Mouse (Mus musculus) liver, embryonic 14 days (tissue): Measurements from ENCODE around the gene N4bp2. TPM values are rescaled to one million over a fixed set of nuclear protein-coding genes. Genes with fewer than 3 reads are reported as not detected.

ENCODE experiments used
- polyA plus RNA-seq: library from polyadenylated mRNA; depleted of rRNA; stranded (reverse); fragments of >200 nt; gene quantifications from 2 replicates; pipeline ENCODE4 v1.2.3, GENCODE M21; 2012; rRNA removed

The N4bp2 gene
- 7.1 and 8.4 TPM in 2 replicates for polyA plus RNA-seq

DNA sequence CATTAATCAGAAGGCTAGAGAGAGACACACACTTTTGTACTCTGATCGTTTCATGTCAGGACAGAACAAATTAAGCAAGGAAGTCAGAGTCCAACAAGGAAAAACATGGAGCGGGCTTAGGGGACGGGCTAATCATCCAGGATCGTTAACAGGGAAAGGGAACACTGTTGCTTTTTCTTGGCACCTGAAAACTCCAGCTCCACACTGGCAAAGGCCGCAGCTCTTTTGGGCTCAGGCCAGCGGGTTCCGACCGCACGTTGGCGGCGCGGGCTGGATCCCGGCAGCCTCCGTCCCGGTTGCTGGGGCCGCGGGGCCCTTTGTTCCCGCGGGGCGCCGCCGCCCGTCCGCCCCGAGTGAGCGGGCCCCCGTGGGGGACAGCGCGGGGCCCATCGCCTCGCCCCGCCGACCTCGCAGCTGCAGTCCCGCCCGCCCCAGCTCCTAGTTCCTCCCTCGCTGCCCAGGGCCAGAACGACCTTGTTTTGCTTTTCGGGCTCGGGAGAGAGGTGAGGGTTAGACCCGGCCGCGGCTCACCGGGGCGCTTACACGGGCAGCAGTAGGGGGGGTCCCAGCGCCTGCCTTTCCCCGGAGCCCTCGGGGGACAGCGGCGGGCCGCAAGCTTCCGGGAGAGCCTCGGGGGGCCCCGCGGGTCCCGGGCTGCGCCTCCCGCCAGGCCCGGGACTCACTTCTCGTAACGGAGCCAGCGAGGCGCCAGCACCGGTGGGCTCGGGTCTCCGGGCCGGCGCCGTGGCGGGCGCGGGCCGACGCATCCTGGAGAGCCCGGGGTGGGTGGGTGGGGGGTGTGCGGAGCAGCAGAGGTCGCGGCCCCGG lies at the start of gene N4bp2:
N4bp2 (plus strand) TSS at position 434 of the 828 bp plus-strand sequence.

GRCm38 (mm10) chr5:65861154-65861944 lies 98.0 kb downstream of the N4bp2 start, which contains the start of gene Rhoh:
Gene Rhoh (plus strand): TSS chr5:65861213.

Other genes starting within 250 kb of the N4bp2 start
- 13.1 and 16.0 TPM in 2 replicates for gene Smim14, start 226.3 kb upstream of the N4bp2 start, polyA plus RNA-seq
- 64.8 and 70.9 TPM in 2 replicates for gene Ube2k, start 226.3 kb upstream of the N4bp2 start, polyA plus RNA-seq
- gene Pds5a, start 65.2 kb upstream of the N4bp2 start, polyA plus RNA-seq, result 30.0 and 38.1 TPM in 2 replicates
- 0.69 and 0.85 TPM in 2 replicates for gene Rhoh, start 97.7 kb downstream of the N4bp2 start, polyA plus RNA-seq
- not detected in 2 replicates for gene Chrna9, start 171.4 kb downstream of the N4bp2 start, polyA plus RNA-seq
- gene 9130230L23Rik, start 240.8 kb downstream of the N4bp2 start, polyA plus RNA-seq, result 0.01 TPM in 1 of 2 replicates, not detected in the other